Mouse (Mus musculus) v-Abl transformed pro-B cells (cell line): ENCODE measurements around the gene Mfsd7a.
"Not testable (repeated sequence)": the region's sequence is repeated elsewhere in the genome, so short reads cannot be mapped to it uniquely, and the experiment has no call there.

Experiments used
- in situ Hi-C, 2 experiments: fragments of 400-800 bp; cut with MboI; formaldehyde crosslinking; loops; one replicate each; pipeline ENCODE4 v1.15.1; 2025; ENCODE audit not compliant: unreplicated experiment in 2 of 2

Mfsd7a gene

GRCm38 (mm10) chr5:108448785-108449668 lies at the start of gene Mfsd7a:
Gene Mfsd7a, minus strand, starts transcription at chr5:108448891.
- in situ Hi-C loops: loop anchor here in 1 of 2 experiments (25.0 kb wide), 2 partner anchors 412 to 1113 kb away; partner anchors contain the start of gene Crlf2

GRCm38 (mm10) chr5:108486148-108486547 lies 37.5 kb upstream of the Mfsd7a start:
- in situ Hi-C loops: not testable (repeated sequence)

GRCm38 (mm10) chr5:108485239-108485638 lies 36.5 kb upstream of the Mfsd7a start:
- in situ Hi-C loops: no loop called here

GRCm38 (mm10) chr5:108483006-108483405 lies 34.3 kb upstream of the Mfsd7a start:
- in situ Hi-C loops: no loop called here

GRCm38 (mm10) chr5:108475977-108476376 lies 27.3 kb upstream of the Mfsd7a start:
- in situ Hi-C loops: no loop called here

GRCm38 (mm10) chr5:108473737-108474136 lies 25.0 kb upstream of the Mfsd7a start:
- in situ Hi-C loops: loop anchor here in 1 of 2 experiments (25.0 kb wide), 3 partner anchors 436 to 1089 kb away; partner anchors contain the start of genes Crlf2 and Rpl5

GRCm38 (mm10) chr5:108469617-108470016 lies 20.9 kb upstream of the Mfsd7a start:
- in situ Hi-C loops: loop anchor here in 1 of 2 experiments (25.0 kb wide), 3 partner anchors 432 to 1093 kb away; partner anchors contain the start of genes Crlf2 and Rpl5

- in situ Hi-C loops: loop anchor here in 1 of 2 experiments (25.0 kb wide), 3 partner anchors 429 to 1096 kb away; partner anchors contain the start of genes Crlf2 and Rpl5
These were observed 18.0 kb upstream of the Mfsd7a start for GRCm38 (mm10) chr5:108466647-108467046.

- in situ Hi-C loops: loop anchor here in 1 of 2 experiments (25.0 kb wide), 3 partner anchors 428 to 1097 kb away; partner anchors contain the start of genes Crlf2 and Rpl5
These were observed 16.6 kb upstream of the Mfsd7a start for GRCm38 (mm10) chr5:108465131-108465891.

- in situ Hi-C loops: loop anchor here in 1 of 2 experiments (25.0 kb wide), 3 partner anchors 425 to 1100 kb away; partner anchors contain the start of genes Crlf2 and Rpl5
These were observed 13.8 kb upstream of the Mfsd7a start for GRCm38 (mm10) chr5:108462446-108462845.

GRCm38 (mm10) chr5:108461082-108462065 lies 12.7 kb upstream of the Mfsd7a start, which contains the start of gene Pcgf3:
Gene Pcgf3, plus strand, starts transcription at chr5:108461232.
- in situ Hi-C loops: loop anchor here in 1 of 2 experiments (25.0 kb wide), 3 partner anchors 424 to 1101 kb away; partner anchors contain the start of genes Crlf2 and Rpl5

GRCm38 (mm10) chr5:108460461-108460860 lies 11.8 kb upstream of the Mfsd7a start:
- in situ Hi-C loops: loop anchor here in 1 of 2 experiments (25.0 kb wide), 3 partner anchors 423 to 1102 kb away; partner anchors contain the start of genes Crlf2 and Rpl5

GRCm38 (mm10) chr5:108458706-108459105 lies 10.0 kb upstream of the Mfsd7a start:
- in situ Hi-C loops: loop anchor here in 1 of 2 experiments (25.0 kb wide), 3 partner anchors 421 to 1104 kb away; partner anchors contain the start of genes Crlf2 and Rpl5

- in situ Hi-C loops: loop anchor here in 1 of 2 experiments (25.0 kb wide), 3 partner anchors 417 to 1108 kb away; partner anchors contain the start of genes Crlf2 and Rpl5
These were observed 5.4 kb upstream of the Mfsd7a start for GRCm38 (mm10) chr5:108454094-108454493.

GRCm38 (mm10) chr5:108452422-108452821 lies 3.7 kb upstream of the Mfsd7a start:
- in situ Hi-C loops: loop anchor here in 1 of 2 experiments (25.0 kb wide), 3 partner anchors 415 to 1110 kb away; partner anchors contain the start of genes Crlf2 and Rpl5

- in situ Hi-C loops: loop anchor here in 1 of 2 experiments (25.0 kb wide), 3 partner anchors 414 to 1111 kb away; partner anchors contain the start of genes Crlf2 and Rpl5
These were observed 2.9 kb upstream of the Mfsd7a start for GRCm38 (mm10) chr5:108451611-108452010.

- in situ Hi-C loops: loop anchor here in 1 of 2 experiments (25.0 kb wide), 3 partner anchors 414 to 1111 kb away; partner anchors contain the start of genes Crlf2 and Rpl5
These were observed 2.3 kb upstream of the Mfsd7a start for GRCm38 (mm10) chr5:108450837-108451540.

GRCm38 (mm10) chr5:108447857-108448256 lies 834 bp downstream of the Mfsd7a start:
- in situ Hi-C loops: loop anchor here in 1 of 2 experiments (25.0 kb wide), 2 partner anchors 411 to 1114 kb away; partner anchors contain the start of gene Crlf2
